Mouse (Mus musculus): Measurements from ENCODE around the gene Wdr1. TPM values are rescaled to one million over a fixed set of nuclear protein-coding genes. Genes with fewer than 3 reads are reported as not detected.
"Not testable (repeated sequence)": the region's sequence is repeated elsewhere in the genome, so short reads cannot be mapped to it uniquely, and the experiment has no call there.

Wdr1 gene
- polyA plus RNA-seq, 2 experiments: 42.5 to 74.4 TPM

GRCm38 (mm10) chr5:38483518-38484110 lies 79.4 kb downstream of the Wdr1 start:
- no peak for DNase-seq (ENCODE audit: low read depth in 3 of 3, low spot score in 3 of 3)
- Histone ChIP-seq H3K27ac (no peak overlapping the region), H3K27me3 (ENCODE audit: control insufficient read depth, insufficient read depth, low read length) (no peaks in the 10 kb centered on the region), H3K4me3 (ENCODE audit: insufficient read depth in 1 of 2, low read depth in 2 of 2, low read length in 2 of 2) (no peak overlapping the region), H3K4me1 (replicated peaks; ENCODE audit: control insufficient read depth in 2 of 2, insufficient read depth in 2 of 2, low read length in 1 of 2) (peaks cover 17 to 43% of the 10 kb centered on the region in 2 experiments), H3K9me3 (ENCODE audit: control insufficient read depth, low read length) (no peaks in the 10 kb centered on the region), H3K9ac (replicated peaks) (no peak overlapping the region), H3K4me2 (ENCODE audit: low read depth) (no peak overlapping the region), H3K36me3 (replicated peaks; ENCODE audit: control insufficient read depth, insufficient read depth, low read depth) (no peaks in the 10 kb centered on the region)
- no peak for TF ChIP-seq EP300 (IDR thresholded peaks at IDR 0.05; ENCODE audit: low read depth)
- TF ChIP-seq CTCF (IDR thresholded peaks at IDR 0.05; ENCODE audit: low read depth): no peak
- ATAC-seq (ENCODE audit: insufficient read depth): no peak
- 58% methylated on average over 7 of the region's 7 CpGs for WGBS (ENCODE audit: insufficient replicate concordance)

- peak overlapping the region; percentile 63 to 64; a peak in 3 of 4 replicates for H3K4me3 ChIP-seq (ENCODE audit: insufficient read depth in 1 of 2, low read depth in 2 of 2, low read length in 2 of 2)
- no peak for DNase-seq (ENCODE audit: low read depth in 3 of 3, low spot score in 3 of 3)
- H3K27me3 ChIP-seq (ENCODE audit: control insufficient read depth, insufficient read depth, low read length): no peaks in the 10 kb centered on the region
- no peak for ATAC-seq (ENCODE audit: insufficient read depth)
- peaks cover 17 to 28% of the 10 kb centered on the region in 2 experiments for H3K4me1 ChIP-seq (replicated peaks; ENCODE audit: control insufficient read depth in 2 of 2, insufficient read depth in 2 of 2, low read length in 1 of 2)
- H3K9me3 ChIP-seq (ENCODE audit: control insufficient read depth, low read length): no peaks in the 10 kb centered on the region
- peak overlapping the region; percentile 96 for H3K4me2 ChIP-seq (ENCODE audit: low read depth)
- H3K36me3 ChIP-seq (replicated peaks; ENCODE audit: control insufficient read depth, insufficient read depth, low read depth): no peaks in the 10 kb centered on the region
- no peak for TF ChIP-seq CTCF (IDR thresholded peaks at IDR 0.05; ENCODE audit: low read depth)
- no peak for TF ChIP-seq EP300 (IDR thresholded peaks at IDR 0.05; ENCODE audit: low read depth)
- 64% methylated on average over 10 of the region's 10 CpGs for WGBS (ENCODE audit: insufficient replicate concordance)
- H3K9ac ChIP-seq (replicated peaks): peak overlapping the region; percentile 79
- no peak overlapping the region for H3K27ac ChIP-seq
Measured at GRCm38 (mm10) chr5:38480822-38481707, 82.0 kb downstream of the Wdr1 start.

GRCm38 (mm10) chr5:38479908-38480725 lies 82.9 kb downstream of the Wdr1 start:
- no peak for TF ChIP-seq CTCF (IDR thresholded peaks at IDR 0.05; ENCODE audit: low read depth)
- TF ChIP-seq EP300 (IDR thresholded peaks at IDR 0.05; ENCODE audit: low read depth): no peak
- peaks cover 17 to 28% of the 10 kb centered on the region in 2 experiments for H3K4me1 ChIP-seq (replicated peaks; ENCODE audit: control insufficient read depth in 2 of 2, insufficient read depth in 2 of 2, low read length in 1 of 2)
- DNase-seq (ENCODE audit: low read depth in 3 of 3, low spot score in 3 of 3): no peak

GRCm38 (mm10) chr5:38479545-38479907 lies 83.5 kb downstream of the Wdr1 start:
- not testable (repeated sequence) for H3K27me3 ChIP-seq (ENCODE audit: control insufficient read depth, insufficient read depth, low read length); H3K9me3 ChIP-seq (ENCODE audit: control insufficient read depth, low read length); H3K36me3 ChIP-seq (replicated peaks; ENCODE audit: control insufficient read depth, insufficient read depth, low read depth); DNase-seq (ENCODE audit: low read depth in 3 of 3, low spot score in 3 of 3)
- peak; percentile 51; the same call in 1 of the 2 replicates for ATAC-seq (ENCODE audit: insufficient read depth)
- H3K4me1 ChIP-seq (replicated peaks; ENCODE audit: control insufficient read depth in 2 of 2, insufficient read depth in 2 of 2, low read length in 1 of 2): peaks cover 17 to 28% of the 10 kb centered on the region in 2 experiments
- peak overlapping the region; percentile 79 for H3K9ac ChIP-seq (replicated peaks)
- peak overlapping the region; percentile 96 for H3K4me2 ChIP-seq (ENCODE audit: low read depth)
- peak overlapping the region; percentile 71 for H3K27ac ChIP-seq
- peak overlapping the region; percentile 63 to 64 for H3K4me3 ChIP-seq (ENCODE audit: insufficient read depth in 1 of 2, low read depth in 2 of 2, low read length in 2 of 2)

More at GRCm38 (mm10) chr5:38479908-38480725, 82.9 kb downstream of the Wdr1 start:
- 22% methylated on average over 22 of the region's 22 CpGs for WGBS (ENCODE audit: insufficient replicate concordance)
- H3K36me3 ChIP-seq (replicated peaks; ENCODE audit: control insufficient read depth, insufficient read depth, low read depth): no peaks in the 10 kb centered on the region
- H3K27me3 ChIP-seq (ENCODE audit: control insufficient read depth, insufficient read depth, low read length): no peaks in the 10 kb centered on the region
- H3K9ac ChIP-seq (replicated peaks): peak overlapping the region; percentile 79
- peak; percentile 67 for ATAC-seq (ENCODE audit: insufficient read depth)
- H3K4me3 ChIP-seq (ENCODE audit: insufficient read depth in 1 of 2, low read depth in 2 of 2, low read length in 2 of 2): peak overlapping the region; percentile 63 to 64
- peak overlapping the region; percentile 96 for H3K4me2 ChIP-seq (ENCODE audit: low read depth)
- H3K27ac ChIP-seq: peak overlapping the region; percentile 71
- no peaks in the 10 kb centered on the region for H3K9me3 ChIP-seq (ENCODE audit: control insufficient read depth, low read length)
